Mouse (Mus musculus): ENCODE results near the gene Fgfr2.

The Fgfr2 gene

DNA sequence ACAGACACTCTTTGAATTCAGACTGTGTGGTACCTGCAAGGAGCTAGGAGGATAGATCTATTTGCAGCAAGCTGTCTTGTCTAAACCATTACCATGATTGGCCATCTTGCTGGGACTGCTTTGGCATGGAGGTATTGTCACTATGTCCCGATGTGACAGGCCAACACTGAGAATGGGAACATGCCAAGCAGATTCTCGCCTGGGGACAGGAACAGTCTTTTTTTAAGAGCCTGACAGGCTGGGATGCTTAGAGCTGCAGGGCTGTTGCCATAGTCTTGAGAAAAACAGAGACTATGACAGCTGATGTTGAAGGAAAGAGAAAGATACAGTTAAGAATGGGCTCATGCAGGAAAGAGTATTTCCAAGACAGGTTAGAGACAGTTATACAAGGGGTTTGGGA is 711.4 kb downstream of the Fgfr2 start:
- DNase-seq (ENCODE audit: low read depth, low spot score), result no peak

DNA sequence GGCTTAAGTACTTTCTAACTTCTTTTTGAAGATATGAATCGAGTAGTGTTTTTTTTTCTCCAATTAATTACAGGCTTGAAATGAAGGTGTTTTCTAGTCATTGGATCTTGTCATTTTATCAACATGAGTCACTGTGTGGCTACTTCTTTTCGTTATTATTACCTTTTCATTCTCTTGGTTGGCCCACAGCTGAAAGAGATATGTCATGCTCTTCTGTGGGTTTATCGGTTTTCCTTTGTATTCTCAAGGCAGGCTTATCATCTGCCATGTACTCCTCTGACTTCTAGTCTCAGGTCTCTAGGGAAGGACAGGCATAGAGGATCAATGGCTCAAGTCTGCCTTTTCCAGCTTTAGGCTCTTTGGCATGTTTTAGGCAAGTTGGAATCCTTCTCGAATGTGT is 712.2 kb downstream of the Fgfr2 start:
- no peak for DNase-seq (ENCODE audit: low read depth, low spot score)

DNA sequence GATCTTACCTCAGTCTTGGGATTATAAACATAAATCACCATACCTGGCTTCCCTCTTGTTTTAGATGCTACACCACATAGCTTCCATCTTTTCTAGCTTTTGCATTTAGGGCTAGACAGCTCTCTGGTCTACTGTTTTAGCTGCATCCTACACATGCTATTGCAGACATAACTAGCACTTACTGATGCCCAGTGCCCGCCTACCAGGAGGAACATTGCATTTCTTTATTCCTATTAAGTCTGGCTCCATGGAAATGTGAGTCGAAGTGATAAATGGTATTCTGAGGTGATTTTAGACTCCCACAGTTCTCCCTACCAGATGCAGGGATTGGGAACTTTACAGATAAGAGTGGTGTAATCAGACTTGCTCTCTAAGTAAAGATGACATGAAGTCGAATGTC is 713.3 kb downstream of the Fgfr2 start:
- DNase-seq (ENCODE audit: low read depth, low spot score), result no peak

- DNase-seq (ENCODE audit: low read depth, low spot score), result peak; percentile 66
Observed at GRCm38 (mm10) chr7:132402377-132403084, 720.6 kb downstream of the Fgfr2 start.

GRCm38 (mm10) chr7:132398487-132398886 is 724.7 kb downstream of the Fgfr2 start:
- DNase-seq (ENCODE audit: low read depth, low spot score), result no peak

GRCm38 (mm10) chr7:132396661-132397322 is 726.4 kb downstream of the Fgfr2 start:
- DNase-seq (ENCODE audit: low read depth, low spot score), result no peak

DNA sequence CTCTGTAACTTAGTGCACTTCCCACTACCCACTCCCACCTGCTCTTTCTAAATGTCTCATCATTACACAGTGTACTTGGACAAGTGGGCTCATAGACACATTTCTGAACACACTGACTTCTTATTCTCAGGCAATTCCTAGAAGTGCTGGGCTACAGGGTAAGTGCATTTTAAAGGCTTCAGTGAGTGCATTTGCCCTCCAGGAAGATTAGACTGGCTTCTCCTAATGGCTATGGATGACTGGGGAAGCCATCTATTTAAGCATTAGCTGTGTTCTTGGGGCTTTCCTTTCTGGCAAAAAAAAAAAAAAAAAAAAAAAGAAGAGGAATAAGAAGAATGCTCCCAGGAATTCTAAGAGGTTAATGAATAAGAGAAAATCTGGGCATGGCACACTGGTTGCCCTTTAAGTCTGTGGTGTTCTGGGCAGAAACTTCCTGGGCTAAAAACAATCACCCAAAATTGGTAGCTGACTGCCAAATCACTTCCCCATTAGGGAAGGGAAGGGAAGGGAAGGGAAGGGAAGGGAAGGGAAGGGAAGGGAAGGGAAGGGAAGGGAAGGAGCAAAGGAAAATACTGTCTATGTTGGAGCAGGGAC is 729.5 kb downstream of the Fgfr2 start:
- no peak for DNase-seq (ENCODE audit: low read depth, low spot score)

DNA sequence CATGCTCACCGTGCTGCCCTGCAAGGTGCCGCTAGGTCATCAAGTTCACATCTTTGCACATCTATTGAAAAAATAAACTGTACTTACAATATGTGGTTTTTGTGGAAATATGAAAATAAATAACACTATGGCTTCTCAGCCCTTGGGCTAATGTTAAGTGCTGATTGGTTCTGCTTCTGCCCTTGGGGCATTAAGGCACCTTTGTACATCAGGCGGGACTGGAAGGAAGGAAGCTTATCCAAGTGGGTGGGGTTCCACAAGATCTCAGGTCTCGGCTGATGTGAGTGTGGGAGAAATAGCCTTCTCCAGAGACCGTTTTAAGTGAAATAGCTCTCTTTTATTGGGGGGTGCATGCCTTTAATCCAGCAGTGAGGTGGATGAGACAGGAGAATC is 730.1 kb downstream of the Fgfr2 start:
- DNase-seq (ENCODE audit: low read depth, low spot score), result no peak

DNA sequence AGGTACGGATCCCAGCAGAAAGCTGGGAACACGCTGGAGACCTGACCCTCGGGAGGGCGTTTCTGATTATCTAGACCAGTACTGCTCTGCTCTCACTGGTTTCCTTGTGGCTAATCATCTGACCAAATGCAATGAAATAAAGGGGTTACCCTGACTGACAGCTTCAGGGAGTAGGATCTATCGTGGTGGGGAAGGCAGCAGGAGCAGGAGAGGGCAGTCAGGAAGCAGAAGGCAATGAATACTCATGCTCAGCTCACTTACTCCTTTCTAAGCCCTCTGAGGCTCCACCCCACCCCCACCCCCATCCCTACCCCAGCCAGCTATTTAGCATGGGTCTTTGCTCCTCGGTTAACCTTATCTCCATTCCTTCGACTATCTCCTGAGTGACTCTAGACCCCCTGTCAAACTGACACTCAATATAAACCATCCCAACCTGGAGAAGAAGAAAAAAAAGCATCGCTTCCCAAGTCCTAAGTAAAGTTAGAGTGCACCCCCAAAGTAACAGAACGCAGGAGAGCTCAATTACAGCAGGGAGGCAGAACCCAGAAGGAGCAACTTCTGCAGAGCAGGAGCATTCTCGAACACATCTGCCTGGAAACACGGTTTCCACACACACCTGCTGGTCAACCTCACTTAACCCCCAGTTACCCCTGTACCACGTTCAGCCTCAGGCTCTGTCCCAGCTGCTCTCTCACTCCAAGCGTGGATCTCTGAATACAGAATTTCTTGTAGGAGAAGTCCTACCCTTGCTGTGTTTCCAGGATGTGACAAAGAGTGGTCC is 730.7 kb downstream of the Fgfr2 start:
- no peak for DNase-seq (ENCODE audit: low read depth, low spot score)

- peak; percentile 10 for DNase-seq (ENCODE audit: low read depth, low spot score)
Observed at GRCm38 (mm10) chr7:132389473-132389872, 733.7 kb downstream of the Fgfr2 start.

DNA sequence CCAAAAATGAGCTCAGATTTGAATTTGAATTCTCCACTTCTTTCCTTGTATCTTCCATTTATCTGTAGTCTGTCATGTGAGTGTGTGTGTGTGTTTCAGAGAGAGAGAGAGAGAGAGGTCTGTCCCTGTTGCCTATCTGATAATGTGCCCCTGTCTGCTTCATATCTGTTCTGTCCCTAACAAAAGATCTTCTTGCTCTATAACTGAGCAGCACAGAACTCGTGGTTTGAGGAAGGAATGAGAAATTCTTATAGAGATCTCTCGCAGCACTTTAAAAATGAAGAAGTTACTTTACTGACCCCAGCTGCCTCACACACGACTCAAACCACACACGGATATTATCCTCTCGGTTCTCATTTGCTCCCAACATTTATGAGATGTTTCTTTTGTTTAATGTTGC is 735.6 kb downstream of the Fgfr2 start:
- DNase-seq (ENCODE audit: low read depth, low spot score), result no peak

DNA sequence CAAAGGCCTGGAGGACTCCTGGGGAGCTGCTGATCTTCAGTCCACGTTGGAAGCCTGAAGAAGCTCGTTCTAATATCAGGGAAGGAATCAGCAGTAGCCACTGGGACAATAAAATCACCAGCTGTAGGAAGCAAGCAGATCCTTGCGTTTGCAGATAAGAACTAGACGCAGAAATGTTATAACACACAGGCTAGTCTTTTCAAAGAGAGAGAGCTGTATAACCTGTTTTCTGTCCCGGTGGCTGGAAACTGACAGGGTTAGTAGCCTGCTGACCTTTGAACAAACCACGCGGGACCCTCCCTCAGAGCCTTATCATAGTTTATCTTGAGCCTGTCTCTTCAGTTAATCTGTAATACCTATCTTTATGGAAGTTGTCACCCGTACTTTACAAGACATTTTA is 736.8 kb downstream of the Fgfr2 start:
- DNase-seq (ENCODE audit: low read depth, low spot score), result no peak

- no peak for DNase-seq (ENCODE audit: low read depth, low spot score)
Observed at GRCm38 (mm10) chr7:132385456-132386130, 737.6 kb downstream of the Fgfr2 start.

DNA sequence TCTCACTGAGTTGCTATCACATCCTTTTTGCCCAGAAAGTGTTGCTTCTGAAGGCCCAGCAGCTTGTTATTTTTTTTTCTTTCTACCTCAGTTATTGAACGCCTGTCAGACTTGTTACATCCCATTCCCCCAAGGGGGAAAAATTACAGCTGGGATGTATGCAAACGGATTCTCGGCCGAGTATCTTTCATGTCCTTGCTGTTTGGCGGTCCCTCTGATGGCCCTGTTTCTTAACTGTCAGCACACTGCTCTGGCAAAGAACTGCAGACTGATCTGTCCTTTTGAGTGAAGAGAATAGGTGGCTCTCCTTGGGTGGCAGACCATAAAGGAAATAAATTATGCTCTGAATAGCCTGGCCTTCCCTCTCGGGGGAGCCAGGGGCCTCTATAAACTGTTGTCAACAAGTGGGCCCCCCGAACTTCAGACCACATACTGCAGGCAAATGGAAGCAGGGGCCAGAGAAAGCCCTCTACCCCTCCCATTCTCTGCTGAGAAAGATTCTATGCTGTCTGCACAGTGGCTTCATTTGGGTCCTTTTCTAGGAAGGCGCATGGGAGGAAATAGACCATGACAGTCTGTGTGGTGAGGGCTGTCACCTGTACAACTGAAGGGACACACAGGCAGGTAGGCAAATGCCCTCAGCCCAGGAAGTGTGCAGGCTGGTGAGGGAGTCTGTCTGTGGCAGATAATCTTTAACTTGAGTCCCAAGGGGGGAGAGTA is 738.3 kb downstream of the Fgfr2 start:
- no peak for DNase-seq (ENCODE audit: low read depth, low spot score)

DNA sequence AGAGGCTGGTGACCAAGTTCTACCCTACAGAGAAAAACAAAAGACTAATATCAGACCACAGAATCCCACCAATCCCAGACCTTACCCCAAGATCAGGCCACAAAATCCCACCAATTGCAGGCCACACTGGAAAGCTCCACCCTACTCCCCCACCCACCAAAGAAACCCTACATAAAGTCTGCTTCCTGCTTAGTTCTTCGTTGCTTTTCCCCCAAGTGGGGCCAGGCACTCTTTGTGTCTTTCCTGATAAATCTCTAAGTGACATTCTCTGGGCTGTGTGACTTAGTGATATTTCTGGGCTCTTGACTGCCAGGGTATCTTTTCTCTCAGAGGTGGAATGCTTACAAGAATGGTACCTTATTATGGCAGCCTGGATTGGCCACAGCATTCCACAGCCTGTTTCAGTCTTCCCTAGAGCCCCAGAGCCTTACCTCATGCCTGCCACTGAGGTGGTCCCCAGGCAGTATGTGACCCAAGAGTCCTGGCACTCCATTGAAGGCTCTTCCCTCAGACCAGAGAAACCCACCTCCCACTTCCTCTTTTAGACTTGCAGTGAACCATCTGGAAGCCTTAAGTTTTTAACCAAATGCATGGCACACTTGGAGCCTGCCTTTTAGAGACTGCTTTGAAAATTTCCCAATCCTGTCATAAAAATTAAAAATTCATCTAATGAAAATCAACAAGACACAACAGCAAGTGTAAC is 742.4 kb downstream of the Fgfr2 start:
- DNase-seq (ENCODE audit: low read depth, low spot score), result no peak

DNA sequence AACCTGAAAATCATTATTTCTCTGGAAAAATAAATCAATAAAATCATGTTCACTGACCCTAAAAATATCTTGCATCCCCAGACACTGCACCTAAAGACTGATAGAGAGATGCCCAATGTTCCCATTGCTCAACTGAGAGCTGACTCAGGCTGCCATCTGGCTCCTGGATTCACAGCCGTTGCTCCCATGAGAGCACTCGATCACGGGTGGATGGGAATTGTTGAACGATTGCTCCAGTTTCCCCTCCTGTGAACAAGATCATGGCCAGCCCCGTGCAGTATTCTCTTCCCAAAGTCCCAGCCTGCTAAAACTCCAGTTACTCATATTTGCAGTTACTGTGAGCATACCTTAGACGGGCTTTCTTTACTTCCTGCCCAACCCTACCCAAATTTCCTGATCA is 745.2 kb downstream of the Fgfr2 start:
- no peak for DNase-seq (ENCODE audit: low read depth, low spot score)

DNA sequence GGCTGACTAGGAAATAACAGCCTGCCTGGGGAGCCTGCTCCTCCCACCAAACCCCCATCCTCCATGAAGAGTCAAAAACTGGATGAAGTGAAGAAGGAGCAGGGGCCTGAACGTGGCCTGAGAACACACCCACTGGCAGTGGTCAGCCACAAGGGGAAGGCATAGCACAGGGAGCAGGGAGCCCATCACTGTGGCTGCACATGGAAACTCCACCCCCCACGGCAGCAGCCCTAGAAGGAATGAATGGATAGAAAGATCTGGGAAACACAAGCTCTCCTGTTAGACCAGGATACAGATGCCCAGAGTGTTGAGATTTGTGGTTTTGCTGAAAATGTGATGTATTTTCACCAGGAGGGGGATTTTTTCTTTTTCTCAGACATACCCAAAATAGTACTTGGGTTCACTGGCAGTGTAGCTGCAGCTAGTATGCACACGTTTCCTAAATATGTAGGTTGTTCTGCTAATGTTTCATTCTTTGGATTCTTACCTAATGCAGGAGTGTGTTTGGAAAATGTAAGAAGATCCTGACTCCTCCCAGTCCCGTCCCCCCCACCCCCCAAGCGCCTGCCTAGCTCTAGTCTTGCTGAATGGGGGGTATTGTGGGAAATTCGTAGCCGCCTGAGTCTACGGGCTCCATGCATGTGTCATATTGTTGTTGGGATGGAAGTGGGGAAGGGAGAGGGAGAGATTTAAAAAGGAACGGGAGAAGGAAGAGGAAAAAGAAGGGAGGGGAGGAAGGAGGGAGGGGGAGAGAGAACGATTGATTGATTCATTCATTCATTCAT is 749.4 kb downstream of the Fgfr2 start:
- no peak for DNase-seq (ENCODE audit: low read depth, low spot score)

DNA sequence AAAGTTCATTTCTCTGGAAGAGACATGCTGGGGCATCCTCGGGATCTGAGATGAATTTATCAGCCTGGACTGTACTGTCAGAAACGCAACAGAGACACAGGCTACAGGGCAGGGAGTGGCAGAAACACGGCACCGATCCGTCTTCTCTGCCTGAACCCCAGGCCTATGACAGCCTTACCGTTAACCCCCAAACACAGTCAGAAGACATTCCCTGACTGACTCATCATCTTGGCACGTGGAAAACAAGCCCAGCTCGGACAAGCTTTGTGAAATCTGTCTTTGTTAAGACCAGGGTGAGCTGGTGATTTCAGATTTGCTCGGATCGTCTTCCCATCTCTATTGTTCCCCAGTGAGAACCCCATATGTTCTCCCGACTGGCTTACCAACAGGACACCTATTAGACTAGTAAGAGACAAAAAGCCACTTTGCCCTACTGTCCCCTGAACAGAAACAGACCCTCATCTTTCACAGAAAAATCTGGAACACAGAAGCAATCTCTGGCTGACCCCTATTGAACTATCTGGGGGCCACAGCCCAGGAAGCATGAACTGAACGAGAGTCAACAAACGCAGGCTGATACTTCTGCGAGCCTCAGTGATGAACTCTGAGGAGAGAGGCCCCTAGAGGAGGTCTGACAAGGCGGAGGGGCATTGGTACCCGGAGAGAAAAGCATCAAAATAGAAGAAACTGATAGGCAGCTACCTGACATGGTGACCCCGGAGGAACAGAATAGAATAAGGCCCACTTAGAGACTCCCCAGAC is 750.2 kb downstream of the Fgfr2 start:
- DNase-seq (ENCODE audit: low read depth, low spot score), result no peak

DNA sequence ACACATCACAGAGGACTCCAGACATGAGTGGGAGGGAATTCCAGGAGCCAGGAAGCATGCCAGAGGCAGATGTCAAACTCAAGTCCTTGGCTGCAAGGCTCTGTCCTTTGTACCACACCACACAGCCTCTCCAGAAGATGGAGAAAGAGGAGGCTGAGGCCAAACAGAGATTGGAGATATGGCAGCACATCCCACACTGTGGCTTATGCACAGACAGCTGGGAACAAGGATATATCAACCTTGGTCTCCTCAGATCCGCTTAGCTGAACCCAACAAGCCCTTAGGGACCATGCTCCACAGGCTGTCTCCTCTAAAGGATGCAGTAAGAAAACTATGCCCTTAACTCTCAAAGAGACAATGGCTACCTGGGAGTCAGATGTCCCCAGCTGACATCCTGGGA is 751.3 kb downstream of the Fgfr2 start:
- DNase-seq (ENCODE audit: low read depth, low spot score), result no peak

Measured in CD4-positive, CD25-positive, alpha-beta regulatory T cell, adult 2 months (primary cell).